Mouse (Mus musculus) Patski (cell line): ENCODE measurements around the gene Dmrt3. TPM values are rescaled to one million over a fixed set of nuclear protein-coding genes. Genes with fewer than 3 reads are reported as not detected.

Experiments used
- ATAC-seq: fragments of 100-300 bp; one replicate; pipeline ENCODE4 v1.8.0; 2021
- CTCF ChIA-PET: fragments of 350-600 bp; sonication (Branson Sonifier 250); formaldehyde crosslinking; loops from one replicate; lab custom pipeline; 2022; ENCODE audit warnings: inconsistent platforms; lab: Charles Lee
- POLR2A ChIA-PET: fragments of 350-600 bp; sonication (Branson Sonifier 250); formaldehyde crosslinking; loops from one replicate; lab custom pipeline; 2022; ENCODE audit warnings: antibody characterized with exemption, inconsistent platforms; lab: Charles Lee
- DNase-seq: peaks from one replicate; pipeline ENCODE4 v3.0.0-alpha.2; 2011; ENCODE audit warnings: low read depth, low spot score
- H3K27me3 ChIP-seq: fragments of 371-371 bp; one replicate; pipeline ENCODE4 v1.5.1; 2021
- CTCF ChIP-seq: fragments of 100-300 bp; IDR thresholded peaks from one replicate; pipeline ENCODE4 v1.5.1; 2021
- in situ Hi-C: fragments of 300-500 bp; cut with MboI; formaldehyde crosslinking; loops from 3 replicates; pipeline ENCODE4 v1.11.1; 2018; ENCODE audit warnings: low pct_unique_long_range_greater_than_20kb, mixed read lengths
- polyA plus RNA-seq: library from polyadenylated mRNA; unstranded; gene quantifications from one replicate; pipeline ENCODE4 v1.2.3, GENCODE M21; 2021

Dmrt3 gene
- polyA plus RNA-seq = not detected

DNA sequence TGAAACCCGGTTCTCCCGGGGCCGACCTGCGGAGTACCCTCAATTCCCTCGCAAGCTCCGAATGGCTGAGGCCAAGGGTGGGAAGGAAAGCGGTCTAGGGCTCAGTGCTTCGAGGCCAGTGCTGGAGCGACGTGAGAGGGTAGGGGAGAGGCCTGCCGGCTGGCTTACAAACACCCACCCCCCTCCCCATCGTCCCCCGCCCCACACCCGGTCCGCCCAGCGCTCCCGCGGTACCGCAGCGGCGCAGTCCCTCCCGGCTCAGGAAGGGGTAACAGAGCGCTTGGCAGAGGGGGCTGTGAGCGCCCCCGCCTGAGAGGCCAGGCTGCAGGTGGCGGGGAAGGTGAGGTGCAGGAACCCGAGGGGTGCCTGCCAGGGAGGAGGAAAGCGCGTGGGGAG, at the start of gene Dmrt3:
Gene Dmrt3 (plus strand): TSS at position 287 of the 396 bp plus-strand sequence.
- no peak for DNase-seq
- ChIA-PET POLR2A (no interaction called here), CTCF (no interaction called here)

GRCm38 (mm10) chr19:25564430-25564829, 45.7 kb upstream of the Dmrt3 start:
- H3K27me3 ChIP-seq = peaks cover 82% of the 10 kb centered on the region
- TF ChIP-seq CTCF = no peak
- ATAC-seq (no peak), DNase-seq (no peak)
- ChIA-PET CTCF (no interaction called here), POLR2A (no interaction called here)
- in situ Hi-C loops = no loop called here

More for the DNA sequence above, at the start of gene Dmrt3:
- in situ Hi-C loops = no loop called here
- no peak for ATAC-seq
- TF ChIP-seq CTCF = no peak
- H3K27me3 ChIP-seq = peaks cover 83% of the 10 kb centered on the region

DNA sequence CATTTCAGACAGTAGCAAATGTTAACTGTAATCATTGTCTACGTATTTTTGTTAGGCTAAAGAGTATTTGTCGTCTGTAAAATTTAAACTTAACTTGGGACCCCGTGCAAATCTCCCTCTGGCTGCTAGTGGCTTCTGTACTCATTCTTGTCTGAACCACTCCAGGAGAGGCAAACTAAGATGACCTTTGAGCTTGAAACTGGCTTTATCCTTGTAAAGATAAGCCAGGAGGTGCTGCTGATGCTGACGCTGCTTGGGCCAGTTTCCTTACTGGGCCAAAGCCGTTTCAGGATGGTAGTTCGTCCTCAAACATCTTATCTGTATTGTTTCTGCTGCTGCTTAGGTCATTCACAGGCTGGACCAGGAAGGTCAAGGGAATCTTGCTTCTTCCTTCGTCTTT, 40.3 kb upstream of the Dmrt3 start:
- TF ChIP-seq CTCF = no peak

GRCm38 (mm10) chr19:25574431-25574830, 35.7 kb upstream of the Dmrt3 start:
- ChIA-PET CTCF (no interaction called here), POLR2A (no interaction called here)
- no peak for TF ChIP-seq CTCF
- in situ Hi-C loops = no loop called here
- peaks cover 80% of the 10 kb centered on the region for H3K27me3 ChIP-seq
- no peak for DNase-seq
- no peak for ATAC-seq

More for the DNA sequence above, 40.3 kb upstream of the Dmrt3 start:
- DNase-seq = no peak
- in situ Hi-C loops = no loop called here
- POLR2A ChIA-PET = no interaction called here
- ATAC-seq = no peak
- H3K27me3 ChIP-seq = peaks cover 84% of the 10 kb centered on the region
- CTCF ChIA-PET = interaction anchor here (2.1 kb wide), 1 partner anchor 9 kb away, joined by 7 read pairs; no protein-coding TSS in a partner anchor

DNA sequence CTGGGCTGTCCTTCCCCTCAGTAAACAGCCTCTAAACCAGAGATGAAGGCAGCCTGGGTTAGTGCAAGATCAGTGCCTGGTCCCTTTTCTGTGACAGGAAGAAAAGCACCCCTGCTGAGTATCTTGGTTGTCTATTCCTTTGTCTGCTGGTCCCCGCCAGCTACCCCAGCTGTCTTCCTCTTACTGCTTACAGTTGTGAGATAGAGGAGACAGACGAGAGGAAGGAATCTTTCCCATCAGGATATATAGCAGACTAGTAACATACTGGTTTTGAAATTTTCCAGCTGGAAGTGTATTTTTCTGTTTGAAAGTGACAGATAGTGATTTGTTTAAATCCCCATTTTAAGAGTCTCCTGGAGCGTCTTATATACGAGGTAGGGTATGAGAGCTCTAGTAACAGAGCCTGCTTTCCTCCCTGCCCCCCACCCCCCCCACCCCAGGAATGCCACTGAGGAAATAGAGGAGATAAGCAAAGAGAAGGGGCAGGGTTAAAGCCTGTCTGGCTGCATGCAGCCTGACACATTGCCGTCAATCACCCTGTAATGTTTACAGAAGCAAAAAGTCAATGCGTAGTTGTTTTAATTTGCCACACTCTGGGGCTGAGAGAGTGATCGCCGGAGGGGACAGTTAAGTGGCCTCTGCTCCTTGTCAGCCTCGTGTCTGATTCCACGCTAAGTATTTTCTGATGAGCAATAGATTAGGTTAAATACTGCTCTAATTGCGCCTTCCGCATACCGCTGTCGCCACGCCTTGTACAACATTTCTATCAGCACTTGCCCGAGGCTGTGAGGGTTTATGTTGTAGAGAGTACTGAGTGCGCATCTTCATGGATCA, 34.9 kb upstream of the Dmrt3 start:
- in situ Hi-C loops = no loop called here
- TF ChIP-seq CTCF = no peak
- no peak for ATAC-seq
- CTCF ChIA-PET = no interaction called here
- POLR2A ChIA-PET = no interaction called here
- peaks cover 81% of the 10 kb centered on the region for H3K27me3 ChIP-seq
- no peak for DNase-seq

DNA sequence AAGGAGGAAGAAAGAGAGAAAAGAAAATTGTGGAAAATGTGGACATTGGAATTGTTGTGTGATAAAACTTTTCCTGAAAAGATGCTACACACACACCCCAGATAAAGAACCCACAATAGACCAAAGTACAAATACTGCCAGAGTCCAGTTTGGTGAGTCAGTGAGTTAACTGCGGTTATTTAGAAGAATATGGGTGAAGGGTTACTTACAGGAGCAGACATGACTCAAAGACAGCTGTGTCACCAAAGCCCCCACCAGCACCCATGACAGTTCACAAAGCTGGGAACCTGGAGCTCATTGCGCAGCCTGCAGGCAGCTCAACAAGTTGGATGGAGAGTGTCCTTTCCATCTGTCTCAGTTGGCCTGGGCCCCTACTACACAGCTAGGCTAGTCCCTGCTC, 31.7 kb upstream of the Dmrt3 start:
- POLR2A ChIA-PET = no interaction called here
- ATAC-seq = no peak
- H3K27me3 ChIP-seq = peaks cover 69% of the 10 kb centered on the region
- CTCF ChIA-PET = interaction anchor here (1.3 to 1.7 kb wide), 2 partner anchors 9 to 19 kb away, joined by 3 to 7 read pairs; no protein-coding TSS in a partner anchor
- DNase-seq = no peak
- TF ChIP-seq CTCF = no peak
- in situ Hi-C loops = no loop called here

- ChIA-PET POLR2A (no interaction called here), CTCF (interaction anchor here (1.3 to 1.7 kb wide), 2 partner anchors 11 to 20 kb away, joined by 3 to 7 read pairs; no protein-coding TSS in a partner anchor)
- H3K27me3 ChIP-seq = peaks cover 73% of the 10 kb centered on the region
- ATAC-seq (no peak), DNase-seq (no peak)
- peak; percentile 57 for TF ChIP-seq CTCF
- in situ Hi-C loops = no loop called here
Observed at GRCm38 (mm10) chr19:25579440-25579839, 30.7 kb upstream of the Dmrt3 start.

GRCm38 (mm10) chr19:25597717-25598232, 12.3 kb upstream of the Dmrt3 start:
- in situ Hi-C loops = no loop called here
- CTCF ChIA-PET = no interaction called here
- POLR2A ChIA-PET = no interaction called here
- H3K27me3 ChIP-seq = peaks cover 79% of the 10 kb centered on the region
- no peak for DNase-seq
- no peak for ATAC-seq
- no peak for TF ChIP-seq CTCF

DNA sequence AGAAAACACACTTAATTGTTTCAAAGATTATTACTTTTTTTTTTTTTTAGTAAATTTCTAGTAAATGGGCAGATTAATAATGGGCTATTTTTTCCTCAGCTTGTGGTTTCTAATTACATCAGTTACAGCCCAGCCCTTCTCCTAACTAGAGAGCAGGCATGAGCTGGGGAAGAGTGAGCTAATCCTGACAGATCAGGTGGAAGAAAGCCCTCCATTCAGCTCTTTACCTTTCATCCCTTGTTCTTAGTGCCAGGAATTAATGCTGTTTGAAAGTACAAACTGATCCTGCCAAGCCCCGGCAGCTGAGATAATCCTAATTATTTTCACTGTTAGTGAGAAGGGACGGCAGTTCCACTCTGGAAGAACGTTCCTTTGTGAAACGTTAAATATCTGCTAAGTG, 11.5 kb upstream of the Dmrt3 start:
- ChIA-PET CTCF (no interaction called here), POLR2A (interaction anchor here (0.7 kb wide), 1 partner anchor 337 kb away, joined by 3 read pairs; no protein-coding TSS in a partner anchor)
- peaks cover 78% of the 10 kb centered on the region for H3K27me3 ChIP-seq
- in situ Hi-C loops = no loop called here
- no peak for ATAC-seq
- TF ChIP-seq CTCF = no peak
- no peak for DNase-seq

DNA sequence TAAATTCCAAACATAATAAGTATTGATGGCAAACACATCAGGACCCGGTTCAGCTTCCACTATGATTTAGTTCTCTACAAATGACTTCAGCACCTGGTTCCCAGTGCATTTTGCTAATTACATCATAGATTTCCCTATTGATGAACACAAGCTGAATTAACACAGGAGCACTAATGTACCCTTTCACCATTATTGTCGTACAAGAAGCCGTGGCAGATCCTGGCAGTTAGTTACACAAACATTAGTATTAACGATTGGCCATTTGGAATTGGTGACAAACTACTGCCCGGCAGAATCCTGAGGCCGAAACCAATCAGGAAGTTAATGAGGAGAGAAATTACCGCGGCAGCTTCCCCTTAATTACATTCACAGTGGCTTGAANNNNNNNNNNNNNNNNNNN, 8.1 kb upstream of the Dmrt3 start:
- ChIA-PET CTCF (no interaction called here), POLR2A (no interaction called here)
- no peak for TF ChIP-seq CTCF
- ATAC-seq (no peak), DNase-seq (no peak)
- H3K27me3 ChIP-seq = peaks cover 85% of the 10 kb centered on the region
- in situ Hi-C loops = no loop called here

DNA sequence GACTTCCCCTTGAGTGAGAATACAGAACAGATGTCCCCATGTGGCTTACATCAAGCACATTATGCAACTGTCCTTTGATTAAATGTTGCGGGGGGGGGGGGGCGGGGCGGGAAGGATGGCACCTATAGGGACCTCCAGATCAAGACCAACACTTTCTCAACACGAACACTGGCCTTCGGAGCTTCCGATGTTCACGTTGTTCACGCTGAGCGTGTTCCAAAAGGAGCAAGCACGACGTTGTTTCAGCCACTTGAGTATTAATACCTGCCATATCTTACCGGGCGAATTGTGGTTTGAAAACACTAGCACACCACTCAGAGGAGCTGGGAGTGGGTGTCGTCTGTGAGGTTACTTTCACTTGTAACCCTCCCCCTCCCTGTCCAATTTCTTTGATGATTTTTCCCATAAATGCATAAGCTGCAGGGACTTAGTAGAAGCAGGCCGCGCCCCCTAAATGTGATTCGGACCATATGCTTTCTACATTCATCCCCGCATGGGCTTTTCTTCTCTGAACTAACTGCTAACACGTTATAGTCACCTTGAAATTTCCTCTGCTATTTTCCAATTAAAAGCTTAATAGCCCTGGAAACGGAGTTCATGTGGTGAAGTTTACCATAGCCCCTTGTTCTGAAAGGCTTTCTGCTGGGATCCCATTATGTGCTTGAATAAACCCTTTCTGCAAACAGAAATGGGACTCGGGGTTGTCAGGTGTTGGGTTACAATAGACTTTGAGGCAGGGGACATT, 2.5 kb upstream of the Dmrt3 start:
- no peak for ATAC-seq
- peaks cover 86% of the 10 kb centered on the region for H3K27me3 ChIP-seq
- no peak for DNase-seq
- CTCF ChIA-PET = no interaction called here
- POLR2A ChIA-PET = interaction anchor here (1.5 kb wide), 1 partner anchor 14 kb away, joined by 3 read pairs; no protein-coding TSS in a partner anchor
- in situ Hi-C loops = no loop called here
- no peak for TF ChIP-seq CTCF
